Comparison of ENCODE assay signal across 9 mouse cellular contexts in genomic region chr6:113856790-113857189, GRCm38 (mm10).
DNase-seq lines count a peak whose midpoint lies in the region; ATAC-seq lines count a peak whose summit lies in the region.
"Had no signal": no experiment of that assay in that cellular context is flagged by ENCODE, and none has a peak within 500 bp of the region (broad histone marks: within the 10 kb centered on the region; RNA-seq: fewer than 3 reads in every experiment).

No protein-coding gene starts in this region.

- no peak for ATAC-seq in granulocyte monocyte progenitor cell, adult 5-6 weeks (replicated peaks; ENCODE audit: poor library complexity, severe bottlenecking)
- ATAC-seq: Patski had no signal

- DNase-seq in cerebellum, postnatal 10 days: peak; percentile 91 to 97
- peak; percentile 83 to 88 for DNase-seq in frontal cortex, adult 2 months (ENCODE audit: extremely low spot score in 1 of 2, low spot score in 1 of 2)
- DNase-seq in layer of hippocampus, postnatal 14 days (ENCODE audit: low spot score in 2 of 2): peak; percentile 69 to 89
- DNase-seq in retina, postnatal 7 days (ENCODE audit: low read depth, low spot score): peak; percentile 33
- DNase-seq in MN1 (ENCODE audit: low spot score): no peak
- DNase-seq in gastrocnemius, postnatal 10 days: no peak
- no peak for DNase-seq in lung, postnatal 14 days

Comparison
In these comparisons a context has a peak if more than half of its experiments do, and no peak if none do; other contexts are left out.
1. DNase-seq: peak in cerebellum, postnatal 10 days (2 of 2), frontal cortex, adult 2 months (2 of 2), layer of hippocampus, postnatal 14 days (2 of 2) and retina, postnatal 7 days (single experiment); none in MN1 (single experiment), gastrocnemius, postnatal 10 days (single experiment) and lung, postnatal 14 days (single experiment).